Mouse (Mus musculus) layer of hippocampus, adult 8-10 months (tissue): ENCODE measurements at regions not wholly inside any gene's neighbourhood (a gene's known extent, or its start where the extent isn't known, plus 50 kb on each side); places are given as distances from the start of the nearest gene placed in this dataset.

Experiments
- DNase-seq, 2 experiments: peaks; one replicate each; pipeline ENCODE4 v3.0.0; 2022; ENCODE audit warnings: low spot score in 2 of 2

- DNase-seq = no peak
Measured at GRCm38 (mm10) chr9:59153945-59154344, 117.7 kb upstream of the Neo1 start.

- DNase-seq = no peak
Measured at GRCm38 (mm10) chr9:59153126-59153525, 116.9 kb upstream of the Neo1 start.

GRCm38 (mm10) chr9:59144256-59144800 is 108.1 kb upstream of the Neo1 start:
- DNase-seq = no peak

- DNase-seq = no peak
Measured at GRCm38 (mm10) chr9:59143610-59144009, 107.4 kb upstream of the Neo1 start.

- peak in 1 of 2 experiments; percentile 28 for DNase-seq
Measured at GRCm38 (mm10) chr9:59134171-59135041, 98.2 kb upstream of the Neo1 start.

- no peak for DNase-seq
Measured at GRCm38 (mm10) chr9:59129699-59130340, 93.6 kb upstream of the Neo1 start.

GRCm38 (mm10) chr9:59129252-59129651 is 93.0 kb upstream of the Neo1 start:
- DNase-seq = no peak

GRCm38 (mm10) chr9:59128023-59128422 is 91.8 kb upstream of the Neo1 start:
- DNase-seq = no peak

- no peak for DNase-seq
Measured at GRCm38 (mm10) chr9:59125886-59126285, 89.6 kb upstream of the Neo1 start.

GRCm38 (mm10) chr9:59116561-59116960 is 80.3 kb upstream of the Neo1 start:
- no peak for DNase-seq

- DNase-seq = no peak
Measured at GRCm38 (mm10) chr9:59113859-59114258, 77.6 kb upstream of the Neo1 start.

GRCm38 (mm10) chr9:59099738-59100137 is 63.5 kb upstream of the Neo1 start:
- DNase-seq = no peak

- peak; percentile 21 for DNase-seq
Measured at GRCm38 (mm10) chr9:59097564-59097963, 61.3 kb upstream of the Neo1 start.

- peak; percentile 14 to 22 for DNase-seq
Measured at GRCm38 (mm10) chr9:59096551-59097268, 60.5 kb upstream of the Neo1 start.

- DNase-seq = no peak
Measured at GRCm38 (mm10) chr9:59095626-59096025, 59.4 kb upstream of the Neo1 start.

- no peak for DNase-seq
Measured at GRCm38 (mm10) chr9:59094106-59094505, 57.9 kb upstream of the Neo1 start.

GRCm38 (mm10) chr9:59091179-59091578 is 54.9 kb upstream of the Neo1 start:
- DNase-seq = no peak

GRCm38 (mm10) chr9:59087704-59088103 is 51.5 kb upstream of the Neo1 start:
- DNase-seq = no peak

GRCm38 (mm10) chr9:59087112-59087511 is 50.9 kb upstream of the Neo1 start:
- no peak for DNase-seq

- DNase-seq = no peak
Measured at GRCm38 (mm10) chr9:59086556-59087102, 50.4 kb upstream of the Neo1 start.
